9 mouse cellular contexts compared by ENCODE assay signal in the genomic region with DNA sequence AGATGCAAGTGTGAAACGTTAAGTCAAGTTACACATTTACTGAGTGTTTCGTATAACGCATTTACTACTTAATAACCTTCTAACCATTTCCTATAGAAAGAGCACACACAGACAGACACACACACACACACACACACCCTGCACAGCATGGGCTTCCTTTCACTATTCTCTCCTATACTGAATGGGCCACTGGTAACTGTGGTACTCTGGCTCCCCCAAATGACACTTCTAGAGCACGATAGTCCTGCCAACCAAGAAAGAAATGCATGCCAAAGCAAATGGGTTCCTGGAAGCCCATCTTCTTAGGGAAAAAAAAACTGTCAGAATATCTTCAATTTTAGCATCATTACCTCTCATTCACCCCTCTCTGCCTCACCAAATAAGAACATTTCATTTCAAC. TPM values are rescaled to one million over a fixed set of nuclear protein-coding genes. Genes with fewer than 3 reads are reported as not detected.
DNase-seq lines count a peak whose midpoint lies in the region; ATAC-seq and TF ChIP-seq lines count a peak whose summit lies in the region.
"Had no signal": no experiment of that assay in that cellular context is flagged by ENCODE, and none has a peak within 500 bp of the region (broad histone marks: within the 10 kb centered on the region; RNA-seq: fewer than 3 reads in every experiment).

No protein-coding gene starts in this region.

- H3K4me3 ChIP-seq in lung, embryonic 14.5 days (ENCODE audit: low read depth, low read length): no peak overlapping the region
- no peak overlapping the region for H3K4me3 ChIP-seq in forebrain, embryonic 16.5 days (replicated peaks; ENCODE audit: low read length)
- no peak overlapping the region for H3K4me3 ChIP-seq in neural tube, embryonic 13.5 days
- H3K4me3 ChIP-seq: heart, embryonic 15.5 days had no signal

- H3K27me3 ChIP-seq in lung, embryonic 14.5 days (ENCODE audit: insufficient read depth, low read length): no peaks in the 10 kb centered on the region
- H3K27me3 ChIP-seq in forebrain, embryonic 16.5 days (replicated peaks; ENCODE audit: control insufficient read depth, insufficient read depth, low read length): no peaks in the 10 kb centered on the region
- no peaks in the 10 kb centered on the region for H3K27me3 ChIP-seq in neural tube, embryonic 13.5 days
- H3K27me3 ChIP-seq: heart, embryonic 15.5 days had no signal

- H3K4me1 ChIP-seq in lung, embryonic 14.5 days (ENCODE audit: insufficient read depth): no peaks in the 10 kb centered on the region
- H3K4me1 ChIP-seq in forebrain, embryonic 16.5 days (replicated peaks; ENCODE audit: control insufficient read depth, insufficient read depth, low read length): peaks cover 6% of the 10 kb centered on the region; the same call in 1 of the 2 replicates
- H3K4me1 ChIP-seq in neural tube, embryonic 13.5 days (replicated peaks): peaks cover 9% of the 10 kb centered on the region; the same call in 1 of the 2 replicates
- H3K4me1 ChIP-seq: heart, embryonic 15.5 days had no signal

- H3K9ac ChIP-seq in lung, embryonic 14.5 days: no peak overlapping the region
- no peak overlapping the region for H3K9ac ChIP-seq in forebrain, embryonic 16.5 days (replicated peaks; ENCODE audit: low read depth, low read length)
- H3K9ac ChIP-seq in neural tube, embryonic 13.5 days: no peak overlapping the region
- H3K9ac ChIP-seq: heart, embryonic 15.5 days had no signal

- H3K4me2 ChIP-seq in lung, embryonic 14.5 days: no peak overlapping the region
- H3K4me2 ChIP-seq in forebrain, embryonic 16.5 days (ENCODE audit: low read length): no peak overlapping the region
- no peak overlapping the region for H3K4me2 ChIP-seq in neural tube, embryonic 13.5 days
- H3K4me2 ChIP-seq: heart, embryonic 15.5 days had no signal

- no peak for ATAC-seq in lung, embryonic 14.5 days (ENCODE audit: insufficient read depth)
- ATAC-seq in forebrain, embryonic 16.5 days: peak; percentile 86
- peak; percentile 90 for ATAC-seq in neural tube, embryonic 13.5 days (ENCODE audit: low read depth)

- no peaks in the 10 kb centered on the region for H3K9me3 ChIP-seq in lung, embryonic 14.5 days (ENCODE audit: low read depth, low read length)
- H3K9me3 ChIP-seq in forebrain, embryonic 16.5 days (ENCODE audit: control insufficient read depth, low read length): no peaks in the 10 kb centered on the region
- no peaks in the 10 kb centered on the region for H3K9me3 ChIP-seq in neural tube, embryonic 13.5 days
- H3K9me3 ChIP-seq: heart, embryonic 15.5 days had no signal

- H3K27ac ChIP-seq in lung, embryonic 14.5 days (ENCODE audit: low read depth): no peak overlapping the region
- peak overlapping the region; percentile 28; the same call in 1 of the 2 replicates for H3K27ac ChIP-seq in forebrain, embryonic 16.5 days (ENCODE audit: low read length)
- H3K27ac ChIP-seq in neural tube, embryonic 13.5 days (replicated peaks): no peak overlapping the region
- H3K27ac ChIP-seq: heart, embryonic 15.5 days had no signal

- peaks cover 42% of the 10 kb centered on the region for H3K36me3 ChIP-seq in lung, embryonic 14.5 days (ENCODE audit: insufficient read depth)
- no peaks in the 10 kb centered on the region for H3K36me3 ChIP-seq in forebrain, embryonic 16.5 days (ENCODE audit: control insufficient read depth, insufficient read depth)
- H3K36me3 ChIP-seq in neural tube, embryonic 13.5 days: peaks cover 31% of the 10 kb centered on the region

- 85% methylated on average over 4 of the region's 4 CpGs for WGBS in lung, embryonic 14.5 days
- 57% methylated on average over 4 of the region's 4 CpGs for WGBS in forebrain, embryonic 16.5 days
- 57% methylated on average over 4 of the region's 4 CpGs for WGBS in neural tube, embryonic 13.5 days

- DNase-seq in embryo, embryonic 11 days: peak; percentile 23
- DNase-seq in embryo, embryonic 9.5 days (ENCODE audit: extremely low spot score): no peak
- DNase-seq in lung, embryonic 14.5 days: peak; percentile 14
- no peak for DNase-seq in lung, postnatal 25 days (ENCODE audit: low spot score)
- no peak for DNase-seq in gastrocnemius, postnatal 4 days (ENCODE audit: low spot score in 2 of 2)
- no peak for DNase-seq in T-cell, adult 2 months (ENCODE audit: low spot score)

- TF ChIP-seq CTCF in lung, embryonic 14.5 days (IDR thresholded peaks at IDR 0.05; ENCODE audit: low read depth): 0 out of 2 replicates have a peak, but pooled peaks have one; percentile 18

RNA-seq across cellular contexts. Expression of gene Prim2, which starts 22.4 kb away (rescaled TPM):
- polyA plus RNA-seq in lung, embryonic 14.5 days (2014; fragmentation: Nextera tagmentation; extraction: Ambion mirVana): 42.2 and 46.8 TPM in 2 replicates
- polyA plus RNA-seq in forebrain, embryonic 16.5 days (2015; fragmentation: Nextera tagmentation; extraction: Ambion mirVana): 33.5 and 36.9 TPM in 2 replicates
- 21.5 and 23.5 TPM in 2 replicates for polyA plus RNA-seq in neural tube, embryonic 13.5 days (2015; fragmentation: Nextera tagmentation; extraction: Ambion mirVana)
- 10 to 100 TPM; 11.9 to 12.3 TPM for total RNA-seq in gastrocnemius, postnatal 4 days (2021)

Comparison
In these comparisons a context has a peak if more than half of its experiments do, and no peak if none do; other contexts are left out.
1. DNase-seq: peak in embryo, embryonic 11 days (single experiment) and lung, embryonic 14.5 days (single experiment); none in embryo, embryonic 9.5 days (single experiment), lung, postnatal 25 days (single experiment), gastrocnemius, postnatal 4 days (0 of 2) and T-cell, adult 2 months (single experiment).